Mouse (Mus musculus) heart, embryonic 11.5 days (tissue): ENCODE measurements at regions not wholly inside any gene's neighbourhood (a gene's known extent, or its start where the extent isn't known, plus 50 kb on each side); places are given as distances from the start of the nearest gene placed in this dataset.

Experiments used
- ATAC-seq: fragments of 200-750 bp; cut with Nextera tagmentation; replicated peaks from 2 replicates; pipeline ENCODE4 v1.8.0; 2017; ENCODE audit warnings: moderate library complexity; ENCODE audit not compliant: insufficient number of reproducible peaks, low FRiP score, low TSS enrichment
- H3K27ac ChIP-seq: fragments of 300-500 bp; sonication (generic); 2 replicates; pipeline ENCODE4 v1.5.1; 2014; ENCODE audit warnings: mild to moderate bottlenecking, low read depth, low read length
- H3K27me3 ChIP-seq: fragments of 300-500 bp; sonication (generic); 2 replicates; pipeline ENCODE4 v1.6.1; 2014; ENCODE audit warnings: mild to moderate bottlenecking, low read length, mixed read lengths; ENCODE audit not compliant: control insufficient read depth, insufficient read depth
- H3K36me3 ChIP-seq: fragments of 300-500 bp; sonication (generic); 2 replicates; pipeline ENCODE4 v1.6.1; 2014; ENCODE audit warnings: mild to moderate bottlenecking, low read length, moderate library complexity, mixed read lengths; ENCODE audit not compliant: control insufficient read depth, insufficient read depth
- H3K4me1 ChIP-seq: fragments of 300-500 bp; sonication (generic); 2 replicates; pipeline ENCODE4 v1.6.1; 2014; ENCODE audit warnings: low read length; ENCODE audit not compliant: control insufficient read depth, insufficient read depth
- H3K4me2 ChIP-seq: fragments of 300-500 bp; sonication (generic); 2 replicates; pipeline ENCODE4 v1.6.1; 2014; ENCODE audit warnings: mild to moderate bottlenecking, moderate library complexity
- H3K4me3 ChIP-seq: fragments of 300-500 bp; sonication (generic); 2 replicates; pipeline ENCODE4 v1.5.1; 2014; ENCODE audit warnings: low read depth, low read length
- H3K9ac ChIP-seq: fragments of 300-500 bp; sonication (generic); 2 replicates; pipeline ENCODE4 v1.6.1; 2014; ENCODE audit warnings: mild to moderate bottlenecking, low read depth, low read length, moderate library complexity
- H3K9me3 ChIP-seq: fragments of 300-500 bp; sonication (generic); replicated peaks from 2 replicates; pipeline ENCODE4 v1.6.1; 2016; ENCODE audit warnings: low read length; ENCODE audit not compliant: control insufficient read depth
- WGBS: fragments of 180-500 bp; shearing (Covaris S2); extraction: QIAGEN DNeasy Blood & Tissue Kit; methylation state at CpG from one replicate; pipeline ENCODE4 v1.1.7; 2014; ENCODE audit not compliant: insufficient replicate concordance; 5-methylcytosine and 5-hydroxymethylcytosine counted together

GRCm38 (mm10) chr2:167792330-167792729 is 102.7 kb upstream of the Tmem189 start:
- WGBS = 66% methylated on average over 3 of the region's 3 CpGs
- ATAC-seq = no peak
- Histone ChIP-seq H3K4me2 (no peak overlapping the region), H3K9me3 (no peaks in the 10 kb centered on the region), H3K36me3 (no peaks in the 10 kb centered on the region), H3K4me1 (no peaks in the 10 kb centered on the region; the same call in 1 of the 2 replicates), H3K4me3 (no peak overlapping the region), H3K27me3 (no peaks in the 10 kb centered on the region), H3K27ac (no peak overlapping the region), H3K9ac (no peak overlapping the region)

DNA sequence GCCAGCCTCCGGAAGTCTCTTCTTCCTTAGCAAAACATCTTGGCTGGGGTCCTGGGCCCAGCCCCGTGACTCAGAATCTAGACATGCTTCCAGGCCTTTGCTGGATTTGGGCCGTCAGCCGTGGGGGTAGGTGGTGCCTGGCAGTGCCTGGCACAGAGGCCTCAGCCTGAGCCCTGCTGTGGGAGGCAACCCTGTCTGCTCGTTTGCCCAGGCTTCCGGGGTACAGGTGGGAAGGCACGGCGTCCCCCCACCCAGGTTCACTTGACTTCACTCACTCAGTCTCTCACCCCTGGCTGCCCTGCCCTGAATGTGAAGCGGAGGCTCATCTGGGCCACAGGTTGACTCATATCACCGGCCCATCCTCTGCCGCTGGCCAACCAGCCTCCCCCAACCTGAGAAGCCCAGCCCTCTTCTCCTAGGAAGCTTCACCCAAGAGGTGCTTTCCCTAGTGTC is 99.9 kb upstream of the Tmem189 start:
- H3K27ac ChIP-seq = peak overlapping the region; percentile 37

DNA sequence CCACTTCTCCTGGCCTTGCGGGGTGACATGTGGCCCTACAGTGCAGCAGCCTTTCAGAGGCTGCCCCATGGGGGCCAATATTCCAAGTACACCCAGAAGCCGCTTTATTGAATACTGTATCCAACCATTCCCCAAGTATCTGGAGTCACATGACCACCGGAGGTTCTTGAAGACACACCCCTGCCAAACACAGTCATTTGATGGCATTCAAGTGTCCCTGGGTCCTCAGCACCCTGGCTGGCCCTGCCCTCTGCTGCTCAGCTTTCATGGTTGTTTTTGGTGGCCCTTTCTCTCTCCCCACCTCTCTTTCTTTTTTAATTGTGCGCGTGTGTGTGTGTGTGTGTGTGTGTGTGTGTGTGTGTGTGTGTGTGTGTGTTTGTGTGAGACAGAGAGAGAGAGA is 97.3 kb upstream of the Tmem189 start:
- WGBS = 93% methylated on average over 5 of the region's 5 CpGs
- no peak overlapping the region for H3K4me3 ChIP-seq
- no peaks in the 10 kb centered on the region for H3K27me3 ChIP-seq
- H3K4me1 ChIP-seq = peaks cover 11% of the 10 kb centered on the region
- no peak overlapping the region for H3K4me2 ChIP-seq
- ATAC-seq = no peak
- no peaks in the 10 kb centered on the region for H3K36me3 ChIP-seq
- no peak overlapping the region for H3K9ac ChIP-seq
- H3K9me3 ChIP-seq = no peaks in the 10 kb centered on the region
- H3K27ac ChIP-seq = no peak overlapping the region

More for the DNA sequence above, 99.9 kb upstream of the Tmem189 start:
- H3K9ac ChIP-seq = no peak overlapping the region
- H3K4me1 ChIP-seq = no peaks in the 10 kb centered on the region; the same call in 1 of the 2 replicates
- H3K9me3 ChIP-seq = no peaks in the 10 kb centered on the region
- no peaks in the 10 kb centered on the region for H3K27me3 ChIP-seq
- no peaks in the 10 kb centered on the region for H3K36me3 ChIP-seq
- H3K4me3 ChIP-seq = no peak overlapping the region
- no peak for ATAC-seq
- H3K4me2 ChIP-seq = no peak overlapping the region
- WGBS = 75% methylated on average over 11 of the region's 11 CpGs

DNA sequence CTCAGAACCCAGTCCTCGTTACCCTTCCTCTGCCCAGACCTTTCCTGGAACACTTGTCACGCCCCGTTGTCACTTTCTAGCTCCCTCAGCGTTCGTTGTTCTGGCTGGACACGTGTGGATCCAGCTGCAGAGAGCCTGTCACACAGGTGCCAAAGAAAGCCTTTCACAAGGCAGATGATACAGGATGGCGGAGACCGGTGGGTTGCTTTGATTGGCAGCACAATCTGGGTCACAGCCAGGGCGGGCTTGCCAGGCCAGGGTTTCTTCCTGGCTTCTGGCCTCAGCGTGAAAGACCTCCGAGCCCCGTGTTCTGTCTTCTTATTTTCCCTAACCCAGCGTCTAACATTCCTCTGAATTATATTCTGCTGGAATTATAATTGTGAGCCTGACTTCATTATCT is 94.7 kb upstream of the Tmem189 start:
- Histone ChIP-seq H3K4me3 (no peak overlapping the region), H3K27ac (no peak overlapping the region), H3K4me2 (no peak overlapping the region), H3K9me3 (no peaks in the 10 kb centered on the region), H3K27me3 (no peaks in the 10 kb centered on the region), H3K9ac (no peak overlapping the region), H3K4me1 (peaks cover 16% of the 10 kb centered on the region), H3K36me3 (no peaks in the 10 kb centered on the region)
- ATAC-seq = no peak
- WGBS = 79% methylated on average over 13 of the region's 13 CpGs

DNA sequence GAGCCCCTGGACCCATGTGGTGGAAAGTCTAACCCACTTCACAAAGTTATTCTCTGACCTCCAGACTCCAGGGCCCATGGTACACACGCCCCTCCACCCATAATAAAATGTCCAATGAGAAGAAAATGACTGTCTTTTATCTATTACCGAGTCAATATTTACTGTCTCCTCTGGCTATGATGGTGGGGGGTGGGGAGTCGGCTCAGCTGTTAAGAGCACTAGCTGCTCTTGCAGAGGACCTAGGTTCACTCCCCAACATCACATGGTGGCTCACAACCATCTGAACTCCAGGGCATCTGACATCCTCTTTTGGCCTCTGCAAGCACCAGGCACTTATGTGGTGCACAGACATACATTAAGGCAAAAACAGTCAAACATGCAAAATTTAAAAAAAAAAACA is 93.8 kb upstream of the Tmem189 start:
- H3K9ac ChIP-seq = no peak overlapping the region
- no peak overlapping the region for H3K4me2 ChIP-seq
- no peak overlapping the region for H3K4me3 ChIP-seq
- ATAC-seq = no peak
- no peaks in the 10 kb centered on the region for H3K27me3 ChIP-seq
- no peak overlapping the region for H3K27ac ChIP-seq
- peaks cover 21% of the 10 kb centered on the region for H3K4me1 ChIP-seq
- no peaks in the 10 kb centered on the region for H3K9me3 ChIP-seq
- WGBS = 68% methylated on average over 3 of the region's 3 CpGs
- no peaks in the 10 kb centered on the region for H3K36me3 ChIP-seq

- Histone ChIP-seq H3K27ac (no peak overlapping the region), H3K9me3 (no peaks in the 10 kb centered on the region), H3K9ac (no peak overlapping the region), H3K36me3 (no peaks in the 10 kb centered on the region), H3K4me2 (peak overlapping the region; percentile 49), H3K4me3 (no peak overlapping the region), H3K27me3 (no peaks in the 10 kb centered on the region), H3K4me1 (peaks cover 31% of the 10 kb centered on the region)
- 29% methylated on average over 27 of the region's 27 CpGs for WGBS
- ATAC-seq = no peak; the same call in 1 of the 2 replicates
Measured at GRCm38 (mm10) chr2:167782231-167782999, 92.8 kb upstream of the Tmem189 start.

DNA sequence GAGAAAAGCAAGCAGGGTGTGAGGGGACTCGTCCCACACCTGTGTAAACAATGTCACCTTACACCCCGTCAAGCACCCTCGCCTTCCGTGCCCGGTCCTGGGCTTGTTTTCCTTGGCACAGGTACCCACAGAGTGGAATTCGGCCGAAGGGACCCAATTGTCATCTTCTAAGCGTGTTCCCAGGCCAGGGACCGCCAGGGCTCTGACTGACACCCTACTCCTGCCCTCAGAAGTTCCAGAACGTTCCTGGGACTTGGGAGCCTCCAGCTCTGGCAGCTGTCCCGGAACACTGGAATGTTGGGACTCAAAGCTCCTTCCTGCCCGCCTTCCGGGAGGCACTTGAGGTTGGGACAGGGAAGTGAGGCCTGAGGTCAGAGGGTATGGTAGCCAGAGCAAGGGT is 91.9 kb upstream of the Tmem189 start:
- Histone ChIP-seq H3K4me1 (peaks cover 36% of the 10 kb centered on the region), H3K4me2 (no peak overlapping the region)

GRCm38 (mm10) chr2:167778691-167779090 is 89.1 kb upstream of the Tmem189 start:
- Histone ChIP-seq H3K4me1 (peaks cover 46% of the 10 kb centered on the region), H3K27ac (no peak overlapping the region; the same call in 1 of the 2 replicates), H3K9me3 (no peaks in the 10 kb centered on the region), H3K36me3 (no peaks in the 10 kb centered on the region), H3K4me2 (peak overlapping the region; percentile 91), H3K9ac (peak overlapping the region; percentile 16), H3K4me3 (no peak overlapping the region), H3K27me3 (no peaks in the 10 kb centered on the region)
- WGBS = 80% methylated on average over 10 of the region's 10 CpGs
- no peak for ATAC-seq

More for the DNA sequence above, 91.9 kb upstream of the Tmem189 start:
- no peak for ATAC-seq
- Histone ChIP-seq H3K9ac (no peak overlapping the region), H3K36me3 (no peaks in the 10 kb centered on the region), H3K9me3 (no peaks in the 10 kb centered on the region), H3K4me3 (no peak overlapping the region), H3K27me3 (no peaks in the 10 kb centered on the region), H3K27ac (no peak overlapping the region)
- 61% methylated on average over 13 of the region's 13 CpGs for WGBS

DNA sequence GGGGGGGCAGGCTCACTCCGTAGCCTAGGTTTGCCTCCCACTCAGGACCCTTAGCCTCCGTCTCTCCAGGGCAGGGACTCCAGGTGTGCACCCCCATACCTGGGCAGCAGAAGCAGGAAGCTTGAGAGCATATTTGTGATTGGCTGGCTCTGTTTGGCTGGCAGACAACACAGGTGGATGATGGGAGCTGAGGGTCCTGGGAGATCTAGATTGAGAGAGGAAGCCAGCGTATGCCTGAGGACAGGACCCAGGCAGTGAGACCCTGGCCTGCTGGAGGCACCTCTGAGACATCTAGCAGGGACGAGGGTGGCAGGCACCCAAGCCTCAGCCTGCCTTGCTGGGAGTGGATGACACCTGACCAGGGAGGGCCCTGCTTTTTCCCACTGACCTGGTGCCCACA is 88.6 kb upstream of the Tmem189 start:
- Histone ChIP-seq H3K4me3 (peak overlapping the region; percentile 65), H3K27ac (peak overlapping the region; percentile 96), H3K4me1 (peaks cover 46% of the 10 kb centered on the region), H3K27me3 (no peaks in the 10 kb centered on the region), H3K36me3 (no peaks in the 10 kb centered on the region), H3K9me3 (no peaks in the 10 kb centered on the region), H3K9ac (peak overlapping the region; percentile 11; the same call in 1 of the 2 replicates), H3K4me2 (peak overlapping the region; percentile 91)
- no peak for ATAC-seq
- WGBS = 56% methylated on average over 4 of the region's 4 CpGs
